Mouse (Mus musculus): Measurements from ENCODE around the gene Slc25a26.

Slc25a26 gene

GRCm38 (mm10) chr6:94601811-94602210 is 101.7 kb downstream of the Slc25a26 start:
- DNase-seq = peak in 1 of 2 experiments; percentile 19

DNA sequence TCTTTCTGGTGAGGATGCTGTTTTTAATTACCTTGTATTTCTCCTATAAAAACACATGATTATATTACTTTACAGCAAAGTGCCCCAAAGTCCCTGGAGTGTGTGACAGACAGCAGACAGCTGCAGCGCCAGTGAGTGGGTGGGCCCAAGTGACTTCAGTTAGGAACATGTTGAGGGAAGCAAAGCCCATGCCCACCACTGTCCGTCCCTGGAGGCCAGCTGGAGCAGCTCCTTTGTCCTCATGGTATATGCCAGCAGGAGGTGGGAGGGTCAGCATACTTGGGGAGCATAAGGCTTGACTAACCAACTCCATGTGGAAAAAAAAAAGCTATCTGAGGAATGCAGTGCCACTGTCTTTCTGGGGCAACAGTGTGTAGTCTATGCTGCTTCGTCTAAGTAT is 103.9 kb downstream of the Slc25a26 start:
- DNase-seq = no peak

GRCm38 (mm10) chr6:94604546-94604945 is 104.4 kb downstream of the Slc25a26 start:
- no peak for DNase-seq

GRCm38 (mm10) chr6:94613235-94613895 is 113.2 kb downstream of the Slc25a26 start:
- peak; percentile 46 to 67 for DNase-seq

DNA sequence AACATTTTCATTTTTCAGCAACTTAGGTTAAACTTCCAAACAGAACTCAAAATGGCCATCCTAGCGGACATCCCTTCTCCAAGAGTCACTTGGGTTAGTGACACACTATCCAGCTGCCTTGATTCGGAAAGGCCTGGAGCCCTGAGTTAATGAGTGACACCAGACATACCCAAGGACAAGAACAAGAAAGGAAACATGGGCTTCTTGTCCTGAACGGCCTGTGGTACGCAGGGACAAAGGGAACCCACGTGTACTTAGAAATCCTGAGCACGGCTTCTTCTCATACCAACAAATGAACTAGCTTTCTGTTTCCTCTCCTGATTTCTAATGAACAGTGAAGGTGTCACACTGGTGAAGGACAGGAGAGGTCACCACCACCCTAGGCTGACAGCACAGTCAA is 114.2 kb downstream of the Slc25a26 start:
- DNase-seq = peak; percentile 42 to 45

DNA sequence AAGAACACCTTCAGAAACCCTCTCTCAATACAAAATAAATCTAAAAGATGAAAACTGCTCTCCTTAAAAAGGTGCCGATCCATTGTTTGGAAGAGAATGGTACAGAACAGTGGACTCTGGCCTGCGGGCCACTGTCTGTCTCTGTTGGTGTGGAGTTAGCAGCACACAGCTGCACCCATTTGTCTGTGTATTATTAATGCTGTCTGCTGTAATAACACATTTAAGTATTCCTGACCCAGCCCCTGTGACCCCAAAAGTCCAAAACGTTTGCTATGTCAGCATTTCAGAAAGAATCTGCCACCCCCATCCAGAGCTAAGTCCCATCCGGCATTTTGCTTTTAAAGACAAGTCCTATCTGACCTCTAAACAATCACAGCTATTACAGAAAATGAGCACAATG is 115.8 kb downstream of the Slc25a26 start:
- peak; percentile 33 to 58 for DNase-seq

GRCm38 (mm10) chr6:94618671-94619070 is 118.5 kb downstream of the Slc25a26 start:
- no peak for DNase-seq

DNA sequence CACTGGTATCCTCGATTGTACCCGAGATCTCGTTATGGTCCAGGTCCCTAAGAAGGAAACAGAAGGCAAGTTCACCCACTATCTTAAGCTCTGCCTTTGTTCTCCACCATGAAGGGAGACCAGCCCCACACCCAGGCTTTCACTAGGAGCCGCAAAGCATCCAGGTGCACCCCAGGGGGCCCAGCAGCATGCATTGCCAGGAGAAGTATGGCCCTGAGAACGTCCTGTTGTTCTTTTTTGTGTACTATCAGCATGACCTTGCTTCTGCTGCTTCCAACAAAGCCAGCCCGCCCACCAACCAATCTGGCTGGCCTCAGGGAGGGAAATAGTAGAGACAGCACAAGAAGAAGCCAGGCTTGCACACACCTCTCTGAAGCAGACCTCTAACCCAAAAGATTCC is 120.2 kb downstream of the Slc25a26 start:
- no peak for DNase-seq

DNA sequence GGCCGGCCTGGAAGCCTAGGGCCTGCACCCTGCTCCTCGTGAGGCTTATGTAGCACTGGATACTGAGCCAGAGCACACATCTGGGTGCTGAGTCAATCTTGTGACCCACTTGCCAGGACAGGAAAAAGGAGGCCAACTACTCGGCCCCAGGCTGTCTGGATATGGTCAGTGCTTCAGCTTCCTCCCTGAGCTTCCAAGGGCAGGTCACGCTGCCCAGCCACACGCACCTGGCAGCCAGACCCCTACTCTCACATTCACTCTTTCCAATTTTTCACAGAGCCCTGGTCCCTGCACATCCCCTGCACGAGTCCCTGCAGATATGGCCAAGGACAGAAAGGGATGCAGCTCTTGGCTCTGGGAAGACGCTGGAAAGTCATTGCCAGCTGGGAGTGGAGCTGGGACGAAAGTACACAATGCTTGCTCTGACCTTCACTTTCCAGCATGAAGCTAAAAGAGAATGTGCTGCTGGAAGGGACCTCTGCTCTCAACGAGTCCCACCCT is 120.7 kb downstream of the Slc25a26 start:
- DNase-seq = no peak

GRCm38 (mm10) chr6:94622983-94623382 is 122.9 kb downstream of the Slc25a26 start:
- peak; percentile 65 to 86 for DNase-seq

DNA sequence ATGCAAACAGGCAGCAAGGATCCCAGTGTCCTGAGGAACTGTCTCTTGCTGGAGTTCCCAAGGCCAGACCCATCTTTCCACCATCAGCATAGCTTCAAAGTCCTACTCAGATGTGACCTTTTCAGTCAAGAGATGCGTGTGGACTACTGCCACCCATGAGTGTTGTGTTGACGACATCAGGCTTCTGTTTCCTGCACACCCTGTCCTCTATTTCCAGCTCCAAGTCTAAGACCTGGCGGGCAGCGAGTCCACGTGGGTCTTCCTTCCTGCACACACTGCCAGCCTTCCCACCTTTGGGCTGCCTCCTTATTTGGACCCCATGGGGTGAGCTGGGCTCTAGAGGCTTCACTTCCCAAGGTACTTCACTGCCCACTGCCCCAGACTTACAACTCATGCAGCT is 124.4 kb downstream of the Slc25a26 start:
- DNase-seq = no peak

DNA sequence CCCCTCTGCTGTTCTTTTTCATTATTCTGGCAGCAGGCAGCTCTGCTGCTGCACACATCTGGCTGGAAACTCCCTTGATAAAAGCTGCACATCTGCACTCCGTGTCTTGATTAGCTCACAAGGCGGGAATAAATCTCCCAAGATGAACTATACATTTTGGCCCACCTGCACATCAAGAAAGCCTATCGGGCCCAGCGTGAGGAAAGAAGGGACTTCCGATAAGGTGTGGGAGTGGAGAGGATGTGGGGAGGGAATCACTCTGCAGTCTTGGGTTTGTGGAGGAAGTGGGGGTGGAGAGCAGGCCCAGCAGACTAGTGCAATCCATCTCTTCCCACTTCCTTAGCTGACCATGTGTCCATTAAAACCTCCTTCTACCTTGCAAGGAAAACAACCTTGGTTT is 125.8 kb downstream of the Slc25a26 start:
- DNase-seq = no peak

GRCm38 (mm10) chr6:94626807-94627206 is 126.7 kb downstream of the Slc25a26 start:
- DNase-seq = no peak

DNA sequence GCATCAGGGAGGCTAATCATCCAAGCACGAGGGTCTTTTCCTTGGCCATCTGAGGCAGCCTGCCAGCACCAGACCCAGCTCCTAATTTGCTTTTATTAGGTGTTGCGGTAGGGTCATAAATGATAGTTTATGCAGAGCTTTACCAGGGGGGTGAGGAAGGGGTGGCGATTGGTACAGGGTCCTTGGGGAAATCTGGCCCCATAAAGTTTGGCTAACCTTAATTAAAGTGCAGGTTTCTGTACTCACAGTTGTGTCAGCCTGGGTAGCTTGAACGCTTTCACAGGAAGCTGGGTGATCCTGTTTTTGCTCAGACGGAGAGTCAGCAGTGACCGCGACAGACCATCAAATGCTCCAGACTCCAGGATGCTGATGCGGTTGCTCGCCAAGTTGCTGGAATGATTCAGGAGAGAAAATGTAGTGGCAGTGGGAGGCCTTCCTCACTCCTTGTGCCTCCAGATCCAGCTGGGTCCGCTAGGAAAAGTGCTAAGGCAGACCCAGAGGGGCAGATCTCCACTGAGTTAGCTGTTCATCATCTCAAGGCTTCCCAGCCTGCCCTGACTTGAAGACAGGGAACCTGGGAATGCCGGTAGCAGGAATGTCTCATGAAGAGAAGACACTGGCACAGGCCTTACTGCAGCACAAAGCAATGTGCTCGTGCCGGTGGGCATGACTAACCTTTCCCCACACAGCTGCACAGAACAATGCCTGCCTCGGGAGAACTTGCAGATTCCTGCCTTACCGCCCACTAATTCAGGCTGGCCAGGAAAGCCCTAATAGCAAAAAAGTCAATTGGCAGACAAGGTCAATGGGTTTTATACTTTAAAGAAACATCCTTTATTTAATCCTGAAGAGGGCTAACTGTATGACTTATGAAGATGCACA is 127.8 kb downstream of the Slc25a26 start:
- DNase-seq = no peak

- no peak for DNase-seq
These were observed 128.7 kb downstream of the Slc25a26 start for GRCm38 (mm10) chr6:94628787-94629186.

- DNase-seq = no peak
These were observed 131.1 kb downstream of the Slc25a26 start for GRCm38 (mm10) chr6:94631051-94631778.

- DNase-seq = no peak
These were observed 131.6 kb downstream of the Slc25a26 start for GRCm38 (mm10) chr6:94631779-94632082.

- DNase-seq = no peak
These were observed 134.1 kb downstream of the Slc25a26 start for GRCm38 (mm10) chr6:94634274-94634673.

- no peak for DNase-seq
These were observed 134.6 kb downstream of the Slc25a26 start for GRCm38 (mm10) chr6:94634710-94635109.

DNA sequence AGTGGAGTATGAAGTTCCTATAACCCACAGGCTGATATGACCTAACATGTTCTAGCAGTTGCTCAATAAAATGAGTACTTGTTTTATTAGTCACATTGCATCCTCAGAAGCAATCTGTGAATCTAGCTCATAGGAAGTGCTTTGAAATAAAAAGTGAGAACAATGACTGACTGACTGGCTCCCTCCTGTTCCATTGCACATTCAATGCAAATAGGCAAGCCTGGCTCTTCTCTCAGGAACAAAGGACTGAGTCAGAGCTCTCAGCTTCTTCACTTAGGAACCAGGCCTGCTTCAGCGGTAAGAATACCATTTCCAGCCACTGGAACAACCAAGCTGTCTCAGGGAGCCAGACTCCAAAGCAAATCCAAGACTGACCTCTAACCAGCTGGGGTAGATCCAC is 135.2 kb downstream of the Slc25a26 start:
- DNase-seq = no peak

GRCm38 (mm10) chr6:94637024-94637434 is 136.9 kb downstream of the Slc25a26 start:
- DNase-seq = no peak

DNA sequence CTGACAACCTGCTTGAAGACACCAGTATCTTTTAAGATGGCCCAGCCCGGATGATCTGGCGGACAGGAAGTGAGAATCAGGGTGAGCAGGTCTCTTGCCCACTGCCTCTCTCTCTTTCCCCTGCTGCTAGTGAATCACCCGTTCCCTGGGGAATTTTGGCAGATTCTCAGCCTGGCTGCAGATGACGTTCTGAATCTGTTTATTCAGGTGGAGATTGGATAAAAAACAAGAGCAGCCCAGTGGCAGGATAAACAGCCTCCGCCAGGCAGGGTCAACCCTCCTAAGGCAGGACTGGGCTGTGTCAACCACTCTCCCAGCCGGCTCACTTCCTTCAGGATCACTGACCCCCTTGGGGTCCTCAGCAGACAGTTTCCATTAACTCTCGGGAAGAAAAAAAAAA is 140.2 kb downstream of the Slc25a26 start:
- DNase-seq = no peak

DNA sequence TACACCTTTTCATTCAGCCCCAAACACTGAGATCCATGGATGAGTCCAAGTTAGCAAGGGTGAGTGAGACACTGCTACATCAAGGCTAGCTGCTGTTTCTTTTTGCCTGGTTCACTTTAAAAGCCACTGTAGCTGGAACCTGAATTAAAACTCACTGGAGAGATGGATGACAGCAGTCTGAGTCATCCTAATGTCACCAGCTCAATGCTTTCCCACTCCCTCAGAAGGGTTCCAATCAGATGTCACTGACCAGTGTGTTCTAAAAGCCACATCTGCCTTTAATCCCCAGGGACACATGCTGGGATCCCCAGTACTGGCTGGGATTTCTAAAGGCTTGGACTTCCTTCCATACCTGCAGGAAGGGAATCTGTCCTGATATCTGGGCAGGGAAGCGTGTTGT is 141.9 kb downstream of the Slc25a26 start:
- DNase-seq = no peak
